14 mouse cellular contexts compared by ENCODE assay signal in genomic region chr2:178735099-178735498, GRCm38 (mm10).
DNase-seq lines count a peak whose midpoint lies in the region; ATAC-seq and TF ChIP-seq lines count a peak whose summit lies in the region.
"Had no signal": no experiment of that assay in that cellular context is flagged by ENCODE, and none has a peak within 500 bp of the region (broad histone marks: within the 10 kb centered on the region; RNA-seq: fewer than 3 reads in every experiment).

No protein-coding gene starts in this region.

- TF ChIP-seq CTCF in heart, postnatal 0 days (IDR thresholded peaks at IDR 0.05; ENCODE audit: low read depth) = no peak

- no peak for TF ChIP-seq EP300 in heart, postnatal 0 days (IDR thresholded peaks at IDR 0.05; ENCODE audit: low read depth)

- H3K4me3 ChIP-seq in heart, postnatal 0 days (ENCODE audit: low read depth, low read length) = no peak overlapping the region
- no peak overlapping the region for H3K4me3 ChIP-seq in heart, embryonic 11.5 days (ENCODE audit: low read depth, low read length)
- H3K4me3 ChIP-seq in embryonic facial prominence, embryonic 11.5 days (ENCODE audit: low read depth, low read length) = no peak overlapping the region
- H3K4me3 ChIP-seq: embryonic facial prominence, embryonic 15.5 days; limb, embryonic 12.5 days had no signal

- no peak for ATAC-seq in heart, postnatal 0 days (ENCODE audit: insufficient read depth, low read depth)
- ATAC-seq in heart, embryonic 11.5 days (replicated peaks; ENCODE audit: insufficient number of reproducible peaks, low FRiP score, low TSS enrichment) = no peak
- ATAC-seq in embryonic facial prominence, embryonic 11.5 days (replicated peaks; ENCODE audit: insufficient number of reproducible peaks, low FRiP score, low TSS enrichment, low read depth) = no peak

- H3K36me3 ChIP-seq in heart, postnatal 0 days (replicated peaks; ENCODE audit: control insufficient read depth, insufficient read depth, low read length) = no peaks in the 10 kb centered on the region
- H3K36me3 ChIP-seq in heart, embryonic 11.5 days (ENCODE audit: control insufficient read depth, insufficient read depth, low read length) = no peaks in the 10 kb centered on the region
- H3K36me3 ChIP-seq in embryonic facial prominence, embryonic 11.5 days (replicated peaks; ENCODE audit: control insufficient read depth, insufficient read depth, low read depth, low read length) = no peaks in the 10 kb centered on the region
- H3K36me3 ChIP-seq: embryonic facial prominence, embryonic 15.5 days; limb, embryonic 12.5 days had no signal

- H3K9me3 ChIP-seq in heart, postnatal 0 days (replicated peaks; ENCODE audit: control insufficient read depth, low read length) = no peaks in the 10 kb centered on the region
- H3K9me3 ChIP-seq in heart, embryonic 11.5 days (replicated peaks; ENCODE audit: control insufficient read depth, low read length) = no peaks in the 10 kb centered on the region
- H3K9me3 ChIP-seq in embryonic facial prominence, embryonic 11.5 days (replicated peaks; ENCODE audit: control insufficient read depth, low read length) = no peaks in the 10 kb centered on the region
- H3K9me3 ChIP-seq: embryonic facial prominence, embryonic 15.5 days; limb, embryonic 12.5 days had no signal

- no peak overlapping the region for H3K27ac ChIP-seq in heart, postnatal 0 days (ENCODE audit: low read depth)
- H3K27ac ChIP-seq in heart, embryonic 11.5 days (ENCODE audit: low read depth, low read length) = no peak overlapping the region
- no peak overlapping the region for H3K27ac ChIP-seq in embryonic facial prominence, embryonic 11.5 days (replicated peaks; ENCODE audit: low read depth, low read length)
- H3K27ac ChIP-seq: embryonic facial prominence, embryonic 15.5 days; limb, embryonic 12.5 days had no signal

- WGBS in heart, postnatal 0 days = 2% methylated on average over 2 of the region's 2 CpGs
- 6% methylated on average over 2 of the region's 2 CpGs for WGBS in heart, embryonic 11.5 days (ENCODE audit: insufficient replicate concordance)
- 4% methylated on average over 2 of the region's 2 CpGs for WGBS in embryonic facial prominence, embryonic 11.5 days

- no peaks in the 10 kb centered on the region for H3K27me3 ChIP-seq in heart, postnatal 0 days (ENCODE audit: control insufficient read depth, insufficient read depth, low read length)
- H3K27me3 ChIP-seq in heart, embryonic 11.5 days (ENCODE audit: control insufficient read depth, insufficient read depth, low read length) = no peaks in the 10 kb centered on the region
- H3K27me3 ChIP-seq in embryonic facial prominence, embryonic 11.5 days (ENCODE audit: control insufficient read depth, insufficient read depth, low read length) = no peaks in the 10 kb centered on the region
- H3K27me3 ChIP-seq: CH12.LX; embryonic facial prominence, embryonic 15.5 days; limb, embryonic 12.5 days had no signal

- H3K4me2 ChIP-seq in heart, postnatal 0 days (ENCODE audit: low read depth, low read length) = no peak overlapping the region
- no peak overlapping the region for H3K4me2 ChIP-seq in heart, embryonic 11.5 days
- H3K4me2 ChIP-seq in embryonic facial prominence, embryonic 11.5 days (ENCODE audit: low read depth, low read length) = no peak overlapping the region
- H3K4me2 ChIP-seq: embryonic facial prominence, embryonic 15.5 days; limb, embryonic 12.5 days had no signal

- DNase-seq in heart, postnatal 0 days (ENCODE audit: low spot score) = peak; percentile 20
- peak; percentile 22 for DNase-seq in ovary, postnatal 14 days (ENCODE audit: low spot score)
- DNase-seq in ovary, adult 18-20 months (ENCODE audit: low spot score) = no peak
- peak; percentile 81 for DNase-seq in embryonic facial prominence, embryonic 11.5 days (ENCODE audit: low spot score)
- peak; percentile 71 for DNase-seq in retina, embryonic 14.5 days (ENCODE audit: low spot score)
- no peak for DNase-seq in urinary bladder, postnatal 36 days (ENCODE audit: low spot score in 2 of 2)
- no peak for DNase-seq in cerebellum, adult 9-11 months
- DNase-seq: gastrocnemius, postnatal 36 days; midbrain, embryonic 14.5 days; right cerebral cortex, adult 18-20 months had no signal

- H3K9ac ChIP-seq in heart, postnatal 0 days (replicated peaks; ENCODE audit: low read depth, low read length) = no peak overlapping the region
- H3K9ac ChIP-seq in heart, embryonic 11.5 days (ENCODE audit: low read depth, low read length) = no peak overlapping the region
- no peak overlapping the region for H3K9ac ChIP-seq in embryonic facial prominence, embryonic 11.5 days (replicated peaks; ENCODE audit: low read length)
- H3K9ac ChIP-seq: embryonic facial prominence, embryonic 15.5 days; limb, embryonic 12.5 days had no signal

- no peaks in the 10 kb centered on the region for H3K4me1 ChIP-seq in heart, postnatal 0 days (ENCODE audit: control insufficient read depth, insufficient read depth)
- no peaks in the 10 kb centered on the region for H3K4me1 ChIP-seq in heart, embryonic 11.5 days (ENCODE audit: control insufficient read depth, insufficient read depth, low read length)
- H3K4me1 ChIP-seq in embryonic facial prominence, embryonic 11.5 days (ENCODE audit: control insufficient read depth, insufficient read depth, low read length) = no peaks in the 10 kb centered on the region
- H3K4me1 ChIP-seq: embryonic facial prominence, embryonic 15.5 days; limb, embryonic 12.5 days had no signal

Comparison
In these comparisons a context has a peak if more than half of its experiments do, and no peak if none do; other contexts are left out.
1. DNase-seq: peak in heart, postnatal 0 days (single experiment), ovary, postnatal 14 days (single experiment), embryonic facial prominence, embryonic 11.5 days (single experiment) and retina, embryonic 14.5 days (single experiment); none in ovary, adult 18-20 months (single experiment), urinary bladder, postnatal 36 days (0 of 2) and cerebellum, adult 9-11 months (single experiment).